Mouse (Mus musculus): ENCODE data around the gene Racgap1. TPM values are rescaled to one million over a fixed set of nuclear protein-coding genes. Genes with fewer than 3 reads are reported as not detected.

Gene Racgap1
- polyA plus RNA-seq, 1 experiment: 19.2 TPM

GRCm38 (mm10) chr15:99592177-99592576 is 59.3 kb downstream of the Racgap1 start:
- no peak for TF ChIP-seq GATA1 (IDR thresholded peaks at IDR 0.05; ENCODE audit: low read length)

GRCm38 (mm10) chr15:99590429-99591084 is 60.9 kb downstream of the Racgap1 start, which contains the start of gene Aqp5:
Aqp5 (plus strand) TSS chr15:99590782.
- TF ChIP-seq GATA1 (IDR thresholded peaks at IDR 0.05; ENCODE audit: low read length): no peak

- no peak for TF ChIP-seq GATA1 (IDR thresholded peaks at IDR 0.05; ENCODE audit: low read length)
Observed at GRCm38 (mm10) chr15:99589704-99590103, 61.8 kb downstream of the Racgap1 start.

GRCm38 (mm10) chr15:99589237-99589636 is 62.2 kb downstream of the Racgap1 start:
- no peak for TF ChIP-seq GATA1 (IDR thresholded peaks at IDR 0.05; ENCODE audit: low read length)

- no peak for TF ChIP-seq GATA1 (IDR thresholded peaks at IDR 0.05; ENCODE audit: low read length)
Observed at GRCm38 (mm10) chr15:99586525-99586924, 64.9 kb downstream of the Racgap1 start.

GRCm38 (mm10) chr15:99585741-99586140 is 65.7 kb downstream of the Racgap1 start:
- TF ChIP-seq GATA1 (IDR thresholded peaks at IDR 0.05; ENCODE audit: low read length): no peak

- TF ChIP-seq GATA1 (IDR thresholded peaks at IDR 0.05; ENCODE audit: low read length): no peak
Observed at GRCm38 (mm10) chr15:99584407-99585202, 66.9 kb downstream of the Racgap1 start.

GRCm38 (mm10) chr15:99583463-99584344 is 67.8 kb downstream of the Racgap1 start:
- TF ChIP-seq GATA1 (IDR thresholded peaks at IDR 0.05; ENCODE audit: low read length): no peak

GRCm38 (mm10) chr15:99578802-99579485 is 72.5 kb downstream of the Racgap1 start, which contains the start of gene Aqp2:
Aqp2 (plus strand) TSS chr15:99579055.
- TF ChIP-seq GATA1 (IDR thresholded peaks at IDR 0.05; ENCODE audit: low read length): no peak

Other genes starting within 250 kb of the Racgap1 start
- gene Nckap5l, start 193.9 kb downstream of the Racgap1 start, polyA plus RNA-seq (2012): 19.4 and 25.1 TPM in 2 replicates
- 10.7 and 13.2 TPM in 2 replicates for gene Bcdin3d, start 176.9 kb downstream of the Racgap1 start, polyA plus RNA-seq (2012)
- gene Faim2, start 123.5 kb downstream of the Racgap1 start, polyA plus RNA-seq (2012): not detected in 2 replicates
- not detected in 2 replicates for gene Aqp2, start 72.6 kb downstream of the Racgap1 start, polyA plus RNA-seq (2012)
- gene Aqp5, start 60.9 kb downstream of the Racgap1 start, polyA plus RNA-seq (2012): not detected in 2 replicates
- gene Aqp6, start 50.3 kb downstream of the Racgap1 start, polyA plus RNA-seq (2012): not detected in 2 replicates
- gene Asic1, start 18.7 kb upstream of the Racgap1 start, polyA plus RNA-seq (2012): not detected in 2 replicates
- gene Smarcd1, start 50.5 kb upstream of the Racgap1 start, polyA plus RNA-seq (2012): 42.8 and 56.5 TPM in 2 replicates
- 4.9 and 6.8 TPM in 2 replicates for gene Gm17349, start 53.8 kb upstream of the Racgap1 start, polyA plus RNA-seq (2012)
- gene Gpd1, start 65.9 kb upstream of the Racgap1 start, polyA plus RNA-seq (2012): not detected in 2 replicates
- 105 and 116 TPM in 2 replicates for gene Cox14, start 74.0 kb upstream of the Racgap1 start, polyA plus RNA-seq (2012)
- 0.04 and 0.06 TPM in 2 replicates for gene Cers5, start 121.2 kb upstream of the Racgap1 start, polyA plus RNA-seq (2012)
- 0.02 TPM in 1 of 2 replicates, not detected in the other for gene Lima1, start 223.8 kb upstream of the Racgap1 start, polyA plus RNA-seq (2012)

Measured in G1E-ER4 (cell line).